Comparison of ENCODE assay signal across 10 mouse cellular contexts in the genomic region with DNA sequence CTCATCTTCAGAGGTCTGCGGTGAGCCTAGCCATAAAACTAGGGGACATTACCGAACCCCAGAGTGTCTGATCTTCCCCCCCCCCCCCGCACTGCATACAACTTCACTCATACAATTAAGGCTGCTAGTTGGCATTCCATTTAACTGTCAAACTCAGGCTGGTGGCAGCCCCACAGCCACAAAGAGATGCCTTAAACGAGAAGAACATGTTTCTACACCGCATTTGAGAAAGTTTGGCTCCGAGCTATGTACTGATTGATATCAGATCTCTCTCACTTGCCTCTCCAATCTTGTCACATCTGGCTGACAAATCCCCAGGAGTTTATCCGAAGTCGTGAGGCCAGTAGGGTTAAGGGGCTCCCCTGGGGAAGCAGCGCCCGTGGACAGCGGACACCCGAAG. TPM values are rescaled to one million over a fixed set of nuclear protein-coding genes. Genes with fewer than 3 reads are reported as not detected.
DNase-seq lines count a peak whose midpoint lies in the region; ATAC-seq and TF ChIP-seq lines count a peak whose summit lies in the region.
"Had no signal": no experiment of that assay in that cellular context is flagged by ENCODE, and none has a peak within 500 bp of the region (broad histone marks: within the 10 kb centered on the region; RNA-seq: fewer than 3 reads in every experiment).

No protein-coding gene starts in this region.

- H3K9me3 ChIP-seq in kidney, postnatal 0 days (replicated peaks; ENCODE audit: low read length) = no peaks in the 10 kb centered on the region
- H3K9me3 ChIP-seq in forebrain, embryonic 11.5 days (ENCODE audit: control insufficient read depth, low read length) = no peaks in the 10 kb centered on the region
- no peaks in the 10 kb centered on the region for H3K9me3 ChIP-seq in hindbrain, postnatal 0 days (ENCODE audit: low read length)
- no peaks in the 10 kb centered on the region for H3K9me3 ChIP-seq in neural tube, embryonic 12.5 days

- DNase-seq in kidney, postnatal 0 days (ENCODE audit: low spot score) = no peak
- DNase-seq in kidney, postnatal 4 days = no peak
- no peak for DNase-seq in forebrain, embryonic 11.5 days (ENCODE audit: low spot score)
- no peak for DNase-seq in hindbrain, postnatal 0 days (ENCODE audit: low spot score)
- DNase-seq in natural killer cell, adult 2 months (ENCODE audit: low spot score in 2 of 2) = no peak
- DNase-seq in frontal cortex, adult 2 months (ENCODE audit: extremely low spot score in 1 of 2, low spot score in 1 of 2) = no peak
- no peak for DNase-seq in c-Kit-positive CD71-positive TER-119-positive erythroid progenitor cells, embryonic 14.5 days (ENCODE audit: low spot score)
- DNase-seq: kidney, adult 8-10 months had no signal

- H3K27me3 ChIP-seq in kidney, postnatal 0 days (ENCODE audit: insufficient read depth, low read length) = peaks cover 57% of the 10 kb centered on the region
- H3K27me3 ChIP-seq in forebrain, embryonic 11.5 days (ENCODE audit: control insufficient read depth, insufficient read depth, low read length) = peaks cover 64% of the 10 kb centered on the region
- H3K27me3 ChIP-seq in hindbrain, postnatal 0 days (ENCODE audit: insufficient read depth, low read length) = peaks cover 42% of the 10 kb centered on the region
- peaks cover 71% of the 10 kb centered on the region for H3K27me3 ChIP-seq in neural tube, embryonic 12.5 days (replicated peaks)

- no peaks in the 10 kb centered on the region for H3K36me3 ChIP-seq in kidney, postnatal 0 days (ENCODE audit: insufficient read depth, low read length)
- H3K36me3 ChIP-seq in forebrain, embryonic 11.5 days (ENCODE audit: control insufficient read depth, insufficient read depth, low read length) = no peaks in the 10 kb centered on the region
- no peaks in the 10 kb centered on the region for H3K36me3 ChIP-seq in hindbrain, postnatal 0 days (ENCODE audit: insufficient read depth, low read length)
- H3K36me3 ChIP-seq in neural tube, embryonic 12.5 days = no peaks in the 10 kb centered on the region

- no peak for ATAC-seq in kidney, postnatal 0 days (replicated peaks; ENCODE audit: low FRiP score, low read depth)
- no peak for ATAC-seq in forebrain, embryonic 11.5 days (replicated peaks; ENCODE audit: low FRiP score)
- no peak for ATAC-seq in hindbrain, postnatal 0 days
- ATAC-seq in neural tube, embryonic 12.5 days (ENCODE audit: low FRiP score, low read depth) = no peak

- H3K4me3 ChIP-seq in kidney, postnatal 0 days (replicated peaks; ENCODE audit: low read depth, low read length) = peak overlapping the region; percentile 54
- peak overlapping the region; percentile 53 for H3K4me3 ChIP-seq in forebrain, embryonic 11.5 days (ENCODE audit: low read depth, low read length)
- H3K4me3 ChIP-seq in hindbrain, postnatal 0 days (ENCODE audit: low read length) = no peak overlapping the region
- H3K4me3 ChIP-seq in neural tube, embryonic 12.5 days = peak overlapping the region; percentile 55; the same call in 1 of the 2 replicates

- peak overlapping the region; percentile 95; the same call in 1 of the 2 replicates for H3K4me2 ChIP-seq in kidney, postnatal 0 days (ENCODE audit: low read length)
- peak overlapping the region; percentile 84; the same call in 1 of the 2 replicates for H3K4me2 ChIP-seq in forebrain, embryonic 11.5 days (ENCODE audit: low read depth, low read length, severe bottlenecking)
- peak overlapping the region; percentile 70; the same call in 1 of the 2 replicates for H3K4me2 ChIP-seq in hindbrain, postnatal 0 days (ENCODE audit: low read depth, low read length)
- H3K4me2 ChIP-seq in neural tube, embryonic 12.5 days (replicated peaks) = peak overlapping the region; percentile 95

- no peak overlapping the region for H3K27ac ChIP-seq in kidney, postnatal 0 days
- H3K27ac ChIP-seq in forebrain, embryonic 11.5 days (ENCODE audit: low read depth, low read length) = no peak overlapping the region
- H3K27ac ChIP-seq in hindbrain, postnatal 0 days = no peak overlapping the region
- H3K27ac ChIP-seq in neural tube, embryonic 12.5 days = no peak overlapping the region

- no peaks in the 10 kb centered on the region for H3K4me1 ChIP-seq in kidney, postnatal 0 days (replicated peaks; ENCODE audit: insufficient read depth, low read length)
- peaks cover 12% of the 10 kb centered on the region; the same call in 1 of the 2 replicates for H3K4me1 ChIP-seq in forebrain, embryonic 11.5 days (replicated peaks; ENCODE audit: control insufficient read depth, insufficient read depth, low read length)
- no peaks in the 10 kb centered on the region for H3K4me1 ChIP-seq in hindbrain, postnatal 0 days (ENCODE audit: insufficient read depth, low read length)
- H3K4me1 ChIP-seq in neural tube, embryonic 12.5 days = peaks cover 16% of the 10 kb centered on the region

- TF ChIP-seq CTCF in kidney, postnatal 0 days (IDR thresholded peaks at IDR 0.05; ENCODE audit: low read depth) = no peak
- TF ChIP-seq CTCF in hindbrain, postnatal 0 days (IDR thresholded peaks at IDR 0.05; ENCODE audit: low read depth) = no peak

- no peak overlapping the region for H3K9ac ChIP-seq in kidney, postnatal 0 days (ENCODE audit: low read depth, low read length)
- no peak overlapping the region for H3K9ac ChIP-seq in forebrain, embryonic 11.5 days (ENCODE audit: low read length)
- H3K9ac ChIP-seq in hindbrain, postnatal 0 days (replicated peaks; ENCODE audit: low read length) = no peak overlapping the region
- no peak overlapping the region for H3K9ac ChIP-seq in neural tube, embryonic 12.5 days

- WGBS in kidney, postnatal 0 days = 3% methylated on average over 12 of the region's 12 CpGs
- 3% methylated on average over 12 of the region's 12 CpGs for WGBS in forebrain, embryonic 11.5 days
- WGBS in hindbrain, postnatal 0 days = 6% methylated on average over 12 of the region's 12 CpGs
- 2% methylated on average over 12 of the region's 12 CpGs for WGBS in neural tube, embryonic 12.5 days

RNA-seq across cellular contexts. Expression of a gene that starts 1.0 kb away (rescaled TPM):
- polyA plus RNA-seq in kidney, postnatal 0 days (2015; fragmentation: Nextera tagmentation; extraction: Ambion mirVana) = 0.04 and 0.05 TPM in 2 replicates
- polyA plus RNA-seq in forebrain, embryonic 11.5 days (2014; fragmentation: Nextera tagmentation; extraction: Ambion mirVana) = 0.64 and 0.76 TPM in 2 replicates
- total RNA-seq in hindbrain, postnatal 0 days (2014; rRNA removed) = 0.04 and 0.47 TPM in 2 replicates
- polyA plus RNA-seq in hindbrain, postnatal 0 days (2015; fragmentation: Nextera tagmentation; extraction: Ambion mirVana) = 0.04 TPM in 1 of 2 replicates, not detected in the other
- 1.4 and 2.4 TPM in 2 replicates for polyA plus RNA-seq in neural tube, embryonic 12.5 days (2016; fragmentation: Nextera tagmentation; extraction: Ambion mirVana)
- 0.02 TPM in 1 of 2 replicates, not detected in the other for polyA plus RNA-seq in frontal cortex, adult 2 months (2012; rRNA removed)
- total RNA-seq: MEL had no signal

RNA-seq across cellular contexts. Expression of a gene that starts 56.8 kb away (rescaled TPM):
- 12.7 and 12.9 TPM in 2 replicates for polyA plus RNA-seq in kidney, postnatal 0 days (2015; fragmentation: Nextera tagmentation; extraction: Ambion mirVana)
- 43.9 and 45.7 TPM in 2 replicates for polyA plus RNA-seq in forebrain, embryonic 11.5 days (2014; fragmentation: Nextera tagmentation; extraction: Ambion mirVana)
- total RNA-seq in hindbrain, postnatal 0 days (2014; rRNA removed) = 85.2 and 91.3 TPM in 2 replicates
- 51.5 and 53.4 TPM in 2 replicates for polyA plus RNA-seq in hindbrain, postnatal 0 days (2015; fragmentation: Nextera tagmentation; extraction: Ambion mirVana)
- 57.1 and 57.4 TPM in 2 replicates for polyA plus RNA-seq in neural tube, embryonic 12.5 days (2016; fragmentation: Nextera tagmentation; extraction: Ambion mirVana)
- 45.8 and 48.8 TPM in 2 replicates for polyA plus RNA-seq in frontal cortex, adult 2 months (2012; rRNA removed)
- total RNA-seq: MEL had no signal
